Mouse (Mus musculus): ENCODE measurements at regions not wholly inside any gene's neighbourhood (a gene's known extent, or its start where the extent isn't known, plus 50 kb on each side); places are given as distances from the start of the nearest gene placed in this dataset.

- no peaks in the 10 kb centered on the region for H3K79me2 ChIP-seq (replicated peaks; ENCODE audit: control insufficient read depth, insufficient read depth, low read length)
- 79% methylated on average over 8 of the region's 8 CpGs for WGBS
- H3K4me3 ChIP-seq, result no peak overlapping the region
These were observed 393.5 kb downstream of the Cypt12 start for GRCm38 (mm10) chr3:18341757-18342156.

GRCm38 (mm10) chr3:18378014-18379005, 430.1 kb downstream of the Cypt12 start:
- TF ChIP-seq POLR2A (IDR thresholded peaks at IDR 0.05; ENCODE audit: insufficient read depth, low read depth, low read length) (no peak), CTCF (IDR thresholded peaks at IDR 0.05) (no peak), EP300 (IDR thresholded peaks at IDR 0.05; ENCODE audit: insufficient read depth, low read depth, low read length) (no peak)
- H3K4me3 ChIP-seq, result no peak overlapping the region
- H3K27me3 ChIP-seq (ENCODE audit: control insufficient read depth, insufficient read depth, low read length), result no peaks in the 10 kb centered on the region
- no peaks in the 10 kb centered on the region for H3K36me3 ChIP-seq (ENCODE audit: control insufficient read depth, insufficient read depth, low read length)
- WGBS, result 79% methylated on average over 8 of the region's 8 CpGs
- intact Hi-C loops (cut with DNase I), result no loop called here
- H3K9ac ChIP-seq (ENCODE audit: low read depth, low read length), result no peak overlapping the region
- no peaks in the 10 kb centered on the region for H3K79me2 ChIP-seq (replicated peaks; ENCODE audit: control insufficient read depth, insufficient read depth, low read length)
- no peak for DNase-seq
- no peaks in the 10 kb centered on the region for H3K4me1 ChIP-seq (ENCODE audit: control insufficient read depth, insufficient read depth, low read length)
- no peak overlapping the region for H3K27ac ChIP-seq

More at GRCm38 (mm10) chr3:18341757-18342156, 393.5 kb downstream of the Cypt12 start:
- Histone ChIP-seq H3K27ac (no peak overlapping the region), H3K9ac (ENCODE audit: low read depth, low read length) (no peak overlapping the region), H3K4me1 (ENCODE audit: control insufficient read depth, insufficient read depth, low read length) (no peaks in the 10 kb centered on the region), H3K27me3 (ENCODE audit: control insufficient read depth, insufficient read depth, low read length) (no peaks in the 10 kb centered on the region), H3K36me3 (ENCODE audit: control insufficient read depth, insufficient read depth, low read length) (no peaks in the 10 kb centered on the region)
- DNase-seq, result no peak
- TF ChIP-seq EP300 (IDR thresholded peaks at IDR 0.05; ENCODE audit: insufficient read depth, low read depth, low read length) (no peak), CTCF (IDR thresholded peaks at IDR 0.05) (no peak), POLR2A (IDR thresholded peaks at IDR 0.05; ENCODE audit: insufficient read depth, low read depth, low read length) (no peak)
- intact Hi-C loops (cut with DNase I), result no loop called here

GRCm38 (mm10) chr3:18421886-18422575, 473.8 kb downstream of the Cypt12 start:
- Histone ChIP-seq H3K79me2 (replicated peaks; ENCODE audit: control insufficient read depth, insufficient read depth, low read length) (no peaks in the 10 kb centered on the region), H3K36me3 (ENCODE audit: control insufficient read depth, insufficient read depth, low read length) (no peaks in the 10 kb centered on the region), H3K27ac (no peak overlapping the region), H3K9ac (ENCODE audit: low read depth, low read length) (no peak overlapping the region), H3K27me3 (ENCODE audit: control insufficient read depth, insufficient read depth, low read length) (no peaks in the 10 kb centered on the region), H3K4me1 (ENCODE audit: control insufficient read depth, insufficient read depth, low read length) (no peaks in the 10 kb centered on the region), H3K4me3 (no peak overlapping the region)
- intact Hi-C loops (cut with DNase I), result no loop called here
- TF ChIP-seq CTCF (IDR thresholded peaks at IDR 0.05) (no peak), EP300 (IDR thresholded peaks at IDR 0.05; ENCODE audit: insufficient read depth, low read depth, low read length) (no peak), POLR2A (IDR thresholded peaks at IDR 0.05; ENCODE audit: insufficient read depth, low read depth, low read length) (no peak)
- DNase-seq, result no peak
- 34% methylated on average over 4 of the region's 4 CpGs for WGBS

- Histone ChIP-seq H3K27ac (no peak overlapping the region), H3K4me1 (ENCODE audit: control insufficient read depth, insufficient read depth, low read length) (no peaks in the 10 kb centered on the region), H3K9ac (ENCODE audit: low read depth, low read length) (no peak overlapping the region), H3K4me3 (no peak overlapping the region), H3K27me3 (ENCODE audit: control insufficient read depth, insufficient read depth, low read length) (no peaks in the 10 kb centered on the region), H3K36me3 (ENCODE audit: control insufficient read depth, insufficient read depth, low read length) (no peaks in the 10 kb centered on the region), H3K79me2 (replicated peaks; ENCODE audit: control insufficient read depth, insufficient read depth, low read length) (no peaks in the 10 kb centered on the region)
- no peak for TF ChIP-seq CTCF (IDR thresholded peaks at IDR 0.05)
- no peak for TF ChIP-seq POLR2A (IDR thresholded peaks at IDR 0.05; ENCODE audit: insufficient read depth, low read depth, low read length)
- TF ChIP-seq EP300 (IDR thresholded peaks at IDR 0.05; ENCODE audit: insufficient read depth, low read depth, low read length), result no peak
- intact Hi-C loops (cut with DNase I), result no loop called here
- no peak for DNase-seq
- 63% methylated on average over 1 of the region's 1 CpGs for WGBS
These were observed 480.7 kb downstream of the Cypt12 start for GRCm38 (mm10) chr3:18428908-18429307.

- no peak for DNase-seq
- Histone ChIP-seq H3K79me2 (replicated peaks; ENCODE audit: control insufficient read depth, insufficient read depth, low read length) (no peaks in the 10 kb centered on the region), H3K36me3 (ENCODE audit: control insufficient read depth, insufficient read depth, low read length) (no peaks in the 10 kb centered on the region), H3K27me3 (ENCODE audit: control insufficient read depth, insufficient read depth, low read length) (no peaks in the 10 kb centered on the region), H3K4me3 (no peak overlapping the region), H3K27ac (no peak overlapping the region), H3K4me1 (ENCODE audit: control insufficient read depth, insufficient read depth, low read length) (no peaks in the 10 kb centered on the region), H3K9ac (ENCODE audit: low read depth, low read length) (no peak overlapping the region)
- intact Hi-C loops (cut with DNase I), result no loop called here
- TF ChIP-seq EP300 (IDR thresholded peaks at IDR 0.05; ENCODE audit: insufficient read depth, low read depth, low read length), result no peak
- no peak for TF ChIP-seq CTCF (IDR thresholded peaks at IDR 0.05)
- no peak for TF ChIP-seq POLR2A (IDR thresholded peaks at IDR 0.05; ENCODE audit: insufficient read depth, low read depth, low read length)
- WGBS, result 71% methylated on average over 5 of the region's 5 CpGs
These were observed 490.6 kb downstream of the Cypt12 start for GRCm38 (mm10) chr3:18438845-18439244.
